In the genomic region with DNA sequence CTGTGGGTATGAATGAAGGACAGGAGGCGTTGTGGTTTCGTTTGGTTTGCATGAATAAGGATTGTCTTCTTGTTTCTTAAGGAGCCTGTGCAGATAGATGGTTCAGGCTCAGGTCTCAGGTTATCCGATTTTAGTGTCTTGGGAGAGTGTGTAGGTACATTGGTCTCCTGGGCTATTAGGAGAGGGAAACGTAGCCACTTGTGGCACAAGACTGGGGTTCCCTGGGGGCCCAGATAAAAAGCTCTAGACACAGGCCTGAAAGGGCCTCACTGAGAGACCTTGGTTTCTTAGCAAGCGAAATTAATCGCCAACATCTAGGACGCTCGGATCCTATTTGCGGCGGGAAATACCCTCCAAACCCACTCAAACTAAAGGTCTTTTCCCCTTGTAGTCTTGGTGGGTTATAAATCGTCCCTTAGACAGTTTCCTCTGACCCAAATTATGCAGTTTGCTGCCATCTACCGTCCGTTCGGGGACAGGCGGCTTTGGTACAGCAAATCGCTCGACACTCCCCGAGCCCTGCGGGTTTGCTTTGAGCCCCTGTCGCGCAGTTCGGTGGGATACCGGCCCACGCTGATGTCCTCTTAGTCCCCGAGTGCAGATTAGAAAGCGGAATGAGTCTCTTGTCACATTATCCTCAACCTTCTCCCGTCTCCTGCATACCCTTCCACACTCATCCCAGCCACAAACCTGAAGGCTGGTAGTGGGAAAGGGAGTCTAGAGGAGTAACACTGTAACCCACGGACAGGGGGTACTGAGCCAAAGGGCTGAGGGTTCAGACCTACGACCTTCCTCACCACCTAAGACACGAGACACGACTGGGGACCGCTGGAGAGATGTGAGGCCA, we compare ENCODE assay signal across 8 mouse cellular contexts. TPM values are rescaled to one million over a fixed set of nuclear protein-coding genes. Genes with fewer than 3 reads are reported as not detected.
DNase-seq lines count a peak whose midpoint lies in the region; ATAC-seq and TF ChIP-seq lines count a peak whose summit lies in the region.

No protein-coding gene starts in this region.

- no peak overlapping the region for H3K4me3 ChIP-seq in layer of hippocampus, adult 2 months
- H3K4me3 ChIP-seq in hindbrain, embryonic 16.5 days (ENCODE audit: low read length): peak overlapping the region; percentile 35
- H3K4me3 ChIP-seq in limb, embryonic 12.5 days (replicated peaks): peak overlapping the region; percentile 10
- peak overlapping the region; percentile 96 for H3K4me3 ChIP-seq in neural tube, embryonic 11.5 days (ENCODE audit: low read depth, low read length)

- no peaks in the 10 kb centered on the region for H3K9me3 ChIP-seq in hindbrain, embryonic 16.5 days (ENCODE audit: control insufficient read depth, low read length)
- H3K9me3 ChIP-seq in limb, embryonic 12.5 days: no peaks in the 10 kb centered on the region
- no peaks in the 10 kb centered on the region for H3K9me3 ChIP-seq in neural tube, embryonic 11.5 days (ENCODE audit: control insufficient read depth, low read length)

- H3K27ac ChIP-seq in layer of hippocampus, adult 2 months: no peak overlapping the region
- peak overlapping the region; percentile 36; the same call in 1 of the 2 replicates for H3K27ac ChIP-seq in hindbrain, embryonic 16.5 days (ENCODE audit: low read depth, low read length)
- no peak overlapping the region for H3K27ac ChIP-seq in limb, embryonic 12.5 days
- H3K27ac ChIP-seq in neural tube, embryonic 11.5 days (ENCODE audit: low read depth, low read length): peak overlapping the region; percentile 100

- H3K36me3 ChIP-seq in hindbrain, embryonic 16.5 days (ENCODE audit: control insufficient read depth, insufficient read depth, low read length): no peaks in the 10 kb centered on the region
- H3K36me3 ChIP-seq in limb, embryonic 12.5 days: no peaks in the 10 kb centered on the region
- H3K36me3 ChIP-seq in neural tube, embryonic 11.5 days (ENCODE audit: control insufficient read depth, insufficient read depth, low read length): no peaks in the 10 kb centered on the region

- H3K27me3 ChIP-seq in hindbrain, embryonic 16.5 days (replicated peaks; ENCODE audit: control insufficient read depth, insufficient read depth, low read length): peaks cover 52% of the 10 kb centered on the region
- peaks cover 96% of the 10 kb centered on the region for H3K27me3 ChIP-seq in limb, embryonic 12.5 days
- no peaks in the 10 kb centered on the region for H3K27me3 ChIP-seq in neural tube, embryonic 11.5 days (ENCODE audit: control insufficient read depth, insufficient read depth, low read length)

- DNase-seq in layer of hippocampus, adult 2 months (ENCODE audit: low spot score in 2 of 2): peak in 1 of 2 experiments; percentile 53
- DNase-seq in layer of hippocampus, adult 9-10 months (ENCODE audit: low spot score): no peak
- DNase-seq in Muller cell, postnatal 12 days (ENCODE audit: inconsistent ontology term): peak; percentile 34
- peak; percentile 89 for DNase-seq in embryo, embryonic 9.5 days (ENCODE audit: extremely low spot score)
- peak; percentile 91 for DNase-seq in neural tube, embryonic 11.5 days (ENCODE audit: low spot score)
- DNase-seq in thymus, postnatal 0 days (ENCODE audit: low spot score): peak; percentile 84

- peak; percentile 85 for TF ChIP-seq CTCF in layer of hippocampus, adult 2 months (conservative IDR thresholded peaks at IDR 0.05)

- no peak overlapping the region for H3K4me2 ChIP-seq in hindbrain, embryonic 16.5 days (ENCODE audit: low read length)
- peak overlapping the region; percentile 42 for H3K4me2 ChIP-seq in limb, embryonic 12.5 days
- peak overlapping the region; percentile 100 for H3K4me2 ChIP-seq in neural tube, embryonic 11.5 days (ENCODE audit: low read depth)

- peak overlapping the region; percentile 32; the same call in 1 of the 2 replicates for H3K9ac ChIP-seq in hindbrain, embryonic 16.5 days (ENCODE audit: low read depth, low read length)
- H3K9ac ChIP-seq in limb, embryonic 12.5 days (replicated peaks): no peak overlapping the region
- peak overlapping the region; percentile 100 for H3K9ac ChIP-seq in neural tube, embryonic 11.5 days (ENCODE audit: low read length)

- under 1% methylated on average over 32 of the region's 32 CpGs for WGBS in hindbrain, embryonic 16.5 days
- 1% methylated on average over 32 of the region's 32 CpGs for WGBS in limb, embryonic 12.5 days
- under 1% methylated on average over 32 of the region's 32 CpGs for WGBS in neural tube, embryonic 11.5 days

- H3K4me1 ChIP-seq in hindbrain, embryonic 16.5 days (ENCODE audit: control insufficient read depth, insufficient read depth, low read depth, low read length): no peaks in the 10 kb centered on the region
- H3K4me1 ChIP-seq in limb, embryonic 12.5 days (replicated peaks): peaks cover 13% of the 10 kb centered on the region
- peaks cover 13% of the 10 kb centered on the region for H3K4me1 ChIP-seq in neural tube, embryonic 11.5 days (ENCODE audit: control insufficient read depth, insufficient read depth, low read length)

- ATAC-seq in hindbrain, embryonic 16.5 days: peak; percentile 38; the same call in 1 of the 2 replicates
- ATAC-seq in limb, embryonic 12.5 days (ENCODE audit: insufficient number of reproducible peaks, insufficient read depth, low FRiP score, low TSS enrichment, low read depth): peak; percentile 38; the same call in 1 of the 2 replicates
- ATAC-seq in neural tube, embryonic 11.5 days (ENCODE audit: insufficient read depth, low FRiP score, low TSS enrichment): 0 out of 2 replicates have a peak, but pooled peaks have one; percentile 11

RNA-seq across cellular contexts. Expression of a gene that starts 2.2 kb away (rescaled TPM):
- not detected for total RNA-seq in layer of hippocampus, adult 2 months (2021)
- polyA plus RNA-seq in hindbrain, embryonic 16.5 days (2015; fragmentation: Nextera tagmentation; extraction: Ambion mirVana): 49.9 and 53.3 TPM in 2 replicates
- polyA plus RNA-seq in limb, embryonic 12.5 days (2016; fragmentation: Nextera tagmentation; extraction: Ambion mirVana): 1.0 and 1.1 TPM in 2 replicates
- 81.4 and 87.2 TPM in 2 replicates for polyA plus RNA-seq in neural tube, embryonic 11.5 days (2014; fragmentation: Nextera tagmentation; extraction: Ambion mirVana)
- 0.10 TPM in 1 of 2 replicates, not detected in the other for polyA plus RNA-seq in thymus, postnatal 0 days (2015; fragmentation: Nextera tagmentation; extraction: Ambion mirVana)

RNA-seq across cellular contexts. Expression of a gene that starts 8.0 kb away (rescaled TPM):
- not detected for total RNA-seq in layer of hippocampus, adult 2 months (2021)
- polyA plus RNA-seq in hindbrain, embryonic 16.5 days (2015; fragmentation: Nextera tagmentation; extraction: Ambion mirVana): 29.3 and 33.1 TPM in 2 replicates
- 1.8 and 2.1 TPM in 2 replicates for polyA plus RNA-seq in limb, embryonic 12.5 days (2016; fragmentation: Nextera tagmentation; extraction: Ambion mirVana)
- polyA plus RNA-seq in neural tube, embryonic 11.5 days (2014; fragmentation: Nextera tagmentation; extraction: Ambion mirVana): 65.5 and 65.9 TPM in 2 replicates
- 0.19 TPM in 1 of 2 replicates, not detected in the other for polyA plus RNA-seq in thymus, postnatal 0 days (2015; fragmentation: Nextera tagmentation; extraction: Ambion mirVana)

RNA-seq across cellular contexts. Expression of a gene that starts 8.7 kb away (rescaled TPM):
- total RNA-seq in layer of hippocampus, adult 2 months (2021): not detected
- 120 and 133 TPM in 2 replicates for polyA plus RNA-seq in hindbrain, embryonic 16.5 days (2015; fragmentation: Nextera tagmentation; extraction: Ambion mirVana)
- polyA plus RNA-seq in limb, embryonic 12.5 days (2016; fragmentation: Nextera tagmentation; extraction: Ambion mirVana): 0.83 and 2.1 TPM in 2 replicates
- polyA plus RNA-seq in neural tube, embryonic 11.5 days (2014; fragmentation: Nextera tagmentation; extraction: Ambion mirVana): 49.0 and 49.1 TPM in 2 replicates
- 0.15 and 0.16 TPM in 2 replicates for polyA plus RNA-seq in thymus, postnatal 0 days (2015; fragmentation: Nextera tagmentation; extraction: Ambion mirVana)

RNA-seq across cellular contexts. Expression of a gene that starts 12.8 kb away (rescaled TPM):
- total RNA-seq in layer of hippocampus, adult 2 months (2021): not detected
- 15.1 and 15.9 TPM in 2 replicates for polyA plus RNA-seq in hindbrain, embryonic 16.5 days (2015; fragmentation: Nextera tagmentation; extraction: Ambion mirVana)
- polyA plus RNA-seq in limb, embryonic 12.5 days (2016; fragmentation: Nextera tagmentation; extraction: Ambion mirVana): 0.24 and 0.40 TPM in 2 replicates
- 27.9 and 28.2 TPM in 2 replicates for polyA plus RNA-seq in neural tube, embryonic 11.5 days (2014; fragmentation: Nextera tagmentation; extraction: Ambion mirVana)
- polyA plus RNA-seq in thymus, postnatal 0 days (2015; fragmentation: Nextera tagmentation; extraction: Ambion mirVana): not detected in 2 replicates

RNA-seq across cellular contexts. Expression of a gene that starts 23.2 kb away (rescaled TPM):
- total RNA-seq in layer of hippocampus, adult 2 months (2021): not detected
- 1.4 and 5.2 TPM in 2 replicates for polyA plus RNA-seq in hindbrain, embryonic 16.5 days (2015; fragmentation: Nextera tagmentation; extraction: Ambion mirVana)
- 1.0 and 1.3 TPM in 2 replicates for polyA plus RNA-seq in limb, embryonic 12.5 days (2016; fragmentation: Nextera tagmentation; extraction: Ambion mirVana)
- polyA plus RNA-seq in neural tube, embryonic 11.5 days (2014; fragmentation: Nextera tagmentation; extraction: Ambion mirVana): 60.7 and 67.9 TPM in 2 replicates
- 0.09 TPM in 1 of 2 replicates, not detected in the other for polyA plus RNA-seq in thymus, postnatal 0 days (2015; fragmentation: Nextera tagmentation; extraction: Ambion mirVana)

Comparison
In these comparisons a context has a peak if more than half of its experiments do, and no peak if none do; other contexts are left out.
1. H3K27ac ChIP-seq: peak in hindbrain, embryonic 16.5 days (single experiment) and neural tube, embryonic 11.5 days (single experiment); none in layer of hippocampus, adult 2 months (single experiment) and limb, embryonic 12.5 days (single experiment).
2. RNA of a gene that starts 2.2 kb away (polyA plus RNA-seq): 81.4 to 87.2 TPM in neural tube, embryonic 11.5 days and 49.9 to 53.3 TPM in hindbrain, embryonic 16.5 days; 1.0 to 1.1 TPM in limb, embryonic 12.5 days and 0.10 TPM in thymus, postnatal 0 days; every median in the first group is over 10 times any median in the second.
3. RNA of a gene that starts 8.7 kb away (polyA plus RNA-seq): 120 to 133 TPM in hindbrain, embryonic 16.5 days and 49.0 to 49.1 TPM in neural tube, embryonic 11.5 days; 0.83 to 2.1 TPM in limb, embryonic 12.5 days and 0.15 to 0.16 TPM in thymus, postnatal 0 days; every median in the first group is over 10 times any median in the second.
4. Peak in every context shown above with its lines, with median percentiles within 50 percentile points of each other: ATAC-seq.